Mouse (Mus musculus) E14TG2a.4 (cell line): ENCODE results near the gene Pus1.

Experiments
- CTCF ChIP-seq: conservative IDR thresholded peaks from 2 replicates; pipeline ENCODE4 v1.5.1; 2014; ENCODE audit warnings: low read length
- NANOG ChIP-seq: IDR thresholded peaks from 2 replicates; pipeline ENCODE4 v1.6.1; 2014; ENCODE audit warnings: borderline replicate concordance, low read length, mixed read lengths
- POU5F1 ChIP-seq: IDR thresholded peaks from 2 replicates; pipeline ENCODE4 v1.6.1; 2014; ENCODE audit warnings: low read length, borderline replicate concordance

- TF ChIP-seq CTCF: no peak
- TF ChIP-seq POU5F1: no peak
- no peak for TF ChIP-seq NANOG
These were observed 44.0 kb upstream of the Pus1 start for GRCm38 (mm10) chr5:110824421-110824820.
